Mouse (Mus musculus) cortical plate, adult 2 months (tissue): ENCODE data around the gene Ctla2b. TPM values are rescaled to one million over a fixed set of nuclear protein-coding genes. Genes with fewer than 3 reads are reported as not detected.
"Not testable (repeated sequence)": the region's sequence is repeated elsewhere in the genome, so short reads cannot be mapped to it uniquely, and the experiment has no call there.

Experiments used
- H3K27ac ChIP-seq: fragments of 200-500 bp; 2 replicates; pipeline ENCODE4 v1.5.1; 2012; ENCODE audit warnings: low read length, control low read depth, inconsistent platforms; ENCODE audit not compliant: insufficient read depth
- H3K4me1 ChIP-seq: fragments of 200-500 bp; 2 replicates; pipeline ENCODE4 v1.6.1; 2011; ENCODE audit warnings: low read length; ENCODE audit not compliant: control insufficient read depth, insufficient read depth
- H3K4me3 ChIP-seq: fragments of 200-500 bp; 2 replicates; pipeline ENCODE4 v1.5.1; 2011; ENCODE audit warnings: mild to moderate bottlenecking, low read length, control low read depth; ENCODE audit not compliant: insufficient read depth
- CTCF ChIP-seq: fragments of 200-500 bp; IDR thresholded peaks from 2 replicates; pipeline ENCODE4 v1.5.1; 2011; ENCODE audit warnings: mild to moderate bottlenecking, control low read depth, low read length; ENCODE audit not compliant: insufficient read depth; ENCODE audit errors: extremely low read depth
- POLR2A ChIP-seq: fragments of 200-500 bp; IDR thresholded peaks from 2 replicates; pipeline ENCODE4 v1.6.1; 2011; ENCODE audit warnings: mild to moderate bottlenecking, low read length, control low read depth; ENCODE audit not compliant: insufficient read depth; ENCODE audit errors: extremely low read depth
- polyA plus RNA-seq: library from polyadenylated mRNA; depleted of rRNA; stranded (reverse); fragments of >200 nt; gene quantifications from 2 replicates; pipeline ENCODE4 v1.2.3, GENCODE M21; 2012; rRNA removed

The Ctla2b gene
- polyA plus RNA-seq, result 1.4 and 2.3 TPM in 2 replicates

GRCm38 (mm10) chr13:60897328-60897727, at the start of gene Ctla2b:
Gene Ctla2b (minus strand): TSS chr13:60897447.
- Histone ChIP-seq H3K27ac (peak within 1 kb of the TSS; percentile 65; the same call in 1 of the 2 replicates), H3K4me3 (no peak within 1 kb of the TSS), H3K4me1 (no peaks in the 10 kb centered on the region)
- no peak for TF ChIP-seq POLR2A
- no peak for TF ChIP-seq CTCF

DNA sequence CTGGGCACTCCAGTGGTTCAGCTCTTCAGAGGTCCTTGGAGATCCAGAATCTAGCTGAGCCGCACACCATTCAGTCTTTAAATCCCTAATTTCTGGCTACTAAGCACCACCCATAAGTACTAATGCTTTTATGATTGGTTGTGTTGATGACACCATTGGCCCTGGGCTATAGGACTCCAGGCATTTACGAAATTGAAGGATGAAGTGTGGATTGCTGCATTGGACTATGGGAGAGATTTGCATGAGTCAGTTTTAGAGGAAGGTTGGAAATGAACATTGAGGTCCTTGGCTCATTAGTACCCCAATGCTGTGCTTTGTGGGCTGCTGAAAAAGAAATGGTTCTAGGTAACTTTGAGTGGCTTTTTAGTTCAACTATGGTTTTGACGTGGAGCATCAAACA, 44.6 kb upstream of the Ctla2b start, which contains the start of gene Tpbpa:
Gene Tpbpa, minus strand, starts transcription at position 101 of the 400 bp plus-strand sequence.
- not testable (repeated sequence) for H3K27ac ChIP-seq, H3K4me1 ChIP-seq, H3K4me3 ChIP-seq

- Histone ChIP-seq H3K4me3 (no peak within 1 kb of the TSS), H3K27ac (peak within 1 kb of the TSS; percentile 56; the same call in 1 of the 2 replicates), H3K4me1 (no peaks in the 10 kb centered on the region)
- TF ChIP-seq CTCF, result no peak
- TF ChIP-seq POLR2A, result no peak
Observed at GRCm38 (mm10) chr13:60936500-60936901, 39.3 kb upstream of the Ctla2b start, which contains the start of the genes Gm49391 and Ctla2a. Gene Gm49391 (minus strand): TSS chr13:60936571. Gene Ctla2a (minus strand): TSS chr13:60936625.

- not testable (repeated sequence) for H3K4me1 ChIP-seq, H3K4me3 ChIP-seq, H3K27ac ChIP-seq
Observed at GRCm38 (mm10) chr13:60935490-60935889, 38.2 kb upstream of the Ctla2b start, which contains the start of gene Gm49393. Gene Gm49393 (minus strand): TSS chr13:60935590.

GRCm38 (mm10) chr13:60904780-60905179, 7.5 kb upstream of the Ctla2b start, which contains the start of gene Tpbpb:
Gene Tpbpb (minus strand): TSS chr13:60904880.
- H3K4me1 ChIP-seq, H3K27ac ChIP-seq, H3K4me3 ChIP-seq: not testable (repeated sequence)

- H3K4me3 ChIP-seq, H3K4me1 ChIP-seq: not testable (repeated sequence)
- peak within 1 kb of the TSS; percentile 65; the same call in 1 of the 2 replicates for H3K27ac ChIP-seq
Observed at GRCm38 (mm10) chr13:60896794-60897193, 453 bp downstream of the Ctla2b start, which contains the start of gene Gm49392. Gene Gm49392 (minus strand): TSS chr13:60896894.

DNA sequence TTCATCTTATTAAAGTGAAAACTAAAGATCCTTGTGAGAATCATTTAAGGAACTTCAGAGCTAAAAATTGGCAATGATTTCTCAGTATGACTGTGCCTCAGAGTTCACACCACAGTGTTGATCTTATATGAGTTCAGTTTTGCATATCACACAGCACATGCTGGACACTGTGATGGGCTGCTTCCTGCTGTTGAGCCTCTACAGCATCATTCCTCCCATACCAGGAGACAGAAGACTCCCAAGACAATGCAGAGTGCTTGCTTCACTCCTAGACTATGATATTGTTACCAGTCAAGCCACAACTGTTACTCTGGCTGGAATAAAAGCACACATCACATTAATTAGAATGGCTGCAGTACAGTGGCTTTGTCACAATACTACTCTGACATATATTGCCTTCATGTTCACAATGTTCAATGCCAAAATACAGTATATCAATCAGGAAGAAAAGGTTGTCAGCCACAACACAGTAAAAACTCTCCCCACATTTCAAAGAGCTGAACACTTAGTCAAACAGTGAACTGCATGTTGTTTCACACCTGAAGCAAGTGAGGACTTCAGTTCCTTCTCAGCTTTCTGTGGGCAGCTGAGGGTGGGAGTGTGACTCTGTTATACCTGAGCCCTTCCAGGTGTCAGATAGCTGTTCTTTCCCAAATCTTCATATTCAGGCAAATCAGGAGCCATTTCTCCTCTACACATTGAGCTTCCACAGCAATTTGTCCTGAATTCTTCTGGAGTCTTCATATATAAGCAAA, 1.7 kb downstream of the Ctla2b start:
- H3K4me3 ChIP-seq, result no peak overlapping the region
- no peak for TF ChIP-seq POLR2A
- no peak for TF ChIP-seq CTCF
- H3K4me1 ChIP-seq, result no peaks in the 10 kb centered on the region
- no peak overlapping the region for H3K27ac ChIP-seq

DNA sequence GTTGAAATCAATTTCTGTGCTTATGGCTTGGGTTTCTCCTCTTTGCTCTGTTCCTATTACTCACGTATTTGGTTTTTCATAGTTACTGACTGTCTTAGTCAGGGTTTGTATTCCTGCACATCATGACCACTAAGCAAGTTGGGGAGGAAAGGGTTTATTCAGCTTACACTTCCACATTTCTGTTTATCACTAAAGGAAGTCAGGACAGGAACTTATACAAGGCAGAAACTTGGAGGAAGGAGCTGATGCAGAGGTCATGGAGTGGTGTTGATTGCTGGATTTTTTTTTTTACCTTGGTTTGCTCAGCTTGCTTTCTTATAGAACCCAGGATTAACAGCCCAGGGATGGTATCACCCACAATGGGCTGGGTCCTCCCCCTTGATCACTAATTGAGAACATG, 4.9 kb downstream of the Ctla2b start:
- Histone ChIP-seq H3K27ac (no peak overlapping the region), H3K4me3 (no peak overlapping the region)
- TF ChIP-seq CTCF, result no peak
- TF ChIP-seq POLR2A, result no peak

GRCm38 (mm10) chr13:60864281-60864680, 33.0 kb downstream of the Ctla2b start, which contains the start of gene 4930486L24Rik:
Gene 4930486L24Rik (minus strand): TSS chr13:60864475.
- Histone ChIP-seq H3K4me1 (no peaks in the 10 kb centered on the region), H3K27ac (no peak within 1 kb of the TSS), H3K4me3 (no peak within 1 kb of the TSS)
- TF ChIP-seq POLR2A (no peak), CTCF (no peak)

More for the DNA sequence above, 4.9 kb downstream of the Ctla2b start:
- no peaks in the 10 kb centered on the region for H3K4me1 ChIP-seq

DNA sequence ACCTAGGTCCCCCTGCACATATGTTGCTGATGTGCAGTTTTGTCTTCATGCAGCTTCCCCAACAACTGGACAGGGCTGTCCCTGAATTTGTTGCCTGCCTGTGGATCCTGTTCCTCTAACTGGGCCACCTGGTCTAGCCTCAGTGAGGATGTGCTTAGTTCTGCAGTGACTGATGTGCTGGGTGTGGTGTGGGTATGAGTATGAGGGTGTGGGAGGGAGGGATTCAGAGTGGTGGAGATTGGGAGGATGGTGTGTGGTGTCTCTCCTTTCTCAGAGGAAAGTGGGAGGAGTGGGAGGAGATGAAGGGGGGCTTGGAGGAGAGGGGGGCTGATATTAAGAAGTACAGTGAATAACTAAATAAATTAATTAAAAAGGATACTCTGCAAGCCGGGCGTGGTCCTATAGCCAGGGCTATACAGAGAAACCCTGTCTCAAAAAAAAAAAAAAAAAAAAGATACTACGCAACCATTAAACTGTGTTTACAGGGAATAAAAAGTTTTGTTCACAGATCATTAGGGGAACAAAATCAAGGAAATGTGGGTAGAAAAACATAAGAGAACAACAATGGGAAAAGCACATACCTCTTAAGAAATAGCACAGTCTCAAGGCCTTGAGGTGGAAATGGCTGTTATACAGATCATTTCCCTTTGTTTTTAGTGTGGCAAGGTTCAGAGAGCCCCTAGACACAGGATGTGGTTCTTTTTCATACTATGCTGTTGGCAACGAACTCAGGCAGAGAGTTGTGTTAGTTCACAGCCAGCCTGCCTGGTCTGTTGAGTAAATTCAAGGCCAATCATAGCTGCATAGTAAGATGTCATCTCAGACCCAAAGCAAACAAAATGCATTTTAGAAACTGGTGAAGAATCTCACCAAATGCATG, 48.8 kb downstream of the Ctla2b start:
- no peak overlapping the region for H3K27ac ChIP-seq
- H3K4me3 ChIP-seq, result no peak overlapping the region
- no peaks in the 10 kb centered on the region for H3K4me1 ChIP-seq
- TF ChIP-seq POLR2A (no peak), CTCF (no peak)

Other genes starting within 250 kb of the Ctla2b start
- not detected in 2 replicates for gene BC051665, start 111.1 kb downstream of the Ctla2b start, polyA plus RNA-seq
- gene Ctsll3, start 94.6 kb downstream of the Ctla2b start, polyA plus RNA-seq, result not detected in 2 replicates
- 0.15 TPM in 1 of 2 replicates, not detected in the other for gene 4930486L24Rik, start 33.0 kb downstream of the Ctla2b start, polyA plus RNA-seq
- gene Gm49392, start 553 bp downstream of the Ctla2b start, polyA plus RNA-seq, result 0.13 and 0.17 TPM in 2 replicates
- gene Tpbpb, start 7.4 kb upstream of the Ctla2b start, polyA plus RNA-seq, result 0.09 and 0.10 TPM in 2 replicates
- gene Gm49393, start 38.1 kb upstream of the Ctla2b start, polyA plus RNA-seq, result not detected in 2 replicates
- 1.7 and 2.5 TPM in 2 replicates for gene Gm49391, start 39.1 kb upstream of the Ctla2b start, polyA plus RNA-seq
- 12.2 and 15.4 TPM in 2 replicates for gene Ctla2a, start 39.2 kb upstream of the Ctla2b start, polyA plus RNA-seq
- 0.08 TPM in 1 of 2 replicates, not detected in the other for gene Tpbpa, start 44.5 kb upstream of the Ctla2b start, polyA plus RNA-seq
- gene Ctsj, start 108.5 kb upstream of the Ctla2b start, polyA plus RNA-seq, result 0.25 TPM in 1 of 2 replicates, not detected in the other
- gene Ctsq, start 143.2 kb upstream of the Ctla2b start, polyA plus RNA-seq, result not detected in 2 replicates